Mouse (Mus musculus): ENCODE measurements around the gene Fxyd7. TPM values are rescaled to one million over a fixed set of nuclear protein-coding genes. Genes with fewer than 3 reads are reported as not detected.

Gene Fxyd7
- polyA plus RNA-seq, 1 experiment from 2014 or later: 5.3 TPM

Small RNA genes lying within 50 kb of the gene (microRNA-seq; reads per million reads assigned to microRNA genes)
- gene Mir7050: not detected

Other genes starting within 250 kb of the Fxyd7 start
- gene Ffar2, start 227.7 kb downstream of the Fxyd7 start, polyA plus RNA-seq (2015; fragmentation: Nextera tagmentation; extraction: Ambion mirVana): 0.38 and 0.46 TPM in 2 replicates
- gene Ffar3, start 195.3 kb downstream of the Fxyd7 start, polyA plus RNA-seq (2015; fragmentation: Nextera tagmentation; extraction: Ambion mirVana): not detected in 2 replicates
- not detected in 2 replicates for gene Ffar1, start 189.9 kb downstream of the Fxyd7 start, polyA plus RNA-seq (2015; fragmentation: Nextera tagmentation; extraction: Ambion mirVana)
- gene Cd22, start 171.1 kb downstream of the Fxyd7 start, polyA plus RNA-seq (2015; fragmentation: Nextera tagmentation; extraction: Ambion mirVana): 0.05 TPM in 1 of 2 replicates, not detected in the other
- gene Mag, start 136.6 kb downstream of the Fxyd7 start, polyA plus RNA-seq (2015; fragmentation: Nextera tagmentation; extraction: Ambion mirVana): 0.32 and 0.34 TPM in 2 replicates
- gene Hamp2, start 126.8 kb downstream of the Fxyd7 start, polyA plus RNA-seq (2015; fragmentation: Nextera tagmentation; extraction: Ambion mirVana): not detected in 2 replicates
- gene Hamp, start 107.4 kb downstream of the Fxyd7 start, polyA plus RNA-seq (2015; fragmentation: Nextera tagmentation; extraction: Ambion mirVana): 0.78 TPM in 1 of 2 replicates, not detected in the other
- gene Usf2, start 94.7 kb downstream of the Fxyd7 start, polyA plus RNA-seq (2015; fragmentation: Nextera tagmentation; extraction: Ambion mirVana): 25.6 and 27.5 TPM in 2 replicates
- 80.6 and 89.1 TPM in 2 replicates for gene Lsr, start 78.0 kb downstream of the Fxyd7 start, polyA plus RNA-seq (2015; fragmentation: Nextera tagmentation; extraction: Ambion mirVana)
- 6.3 TPM in 2 replicates for gene Fam187b, start 77.7 kb downstream of the Fxyd7 start, polyA plus RNA-seq (2015; fragmentation: Nextera tagmentation; extraction: Ambion mirVana)
- 50.1 TPM in 2 replicates for gene Fxyd5, start 9.0 kb downstream of the Fxyd7 start, polyA plus RNA-seq (2015; fragmentation: Nextera tagmentation; extraction: Ambion mirVana)
- gene Fxyd1, start 5.7 kb upstream of the Fxyd7 start, polyA plus RNA-seq (2015; fragmentation: Nextera tagmentation; extraction: Ambion mirVana): 82.5 and 86.9 TPM in 2 replicates
- 0.21 and 0.35 TPM in 2 replicates for gene Lgi4, start 7.9 kb upstream of the Fxyd7 start, polyA plus RNA-seq (2015; fragmentation: Nextera tagmentation; extraction: Ambion mirVana)
- gene Fxyd3, start 25.2 kb upstream of the Fxyd7 start, polyA plus RNA-seq (2015; fragmentation: Nextera tagmentation; extraction: Ambion mirVana): 50.1 and 54.3 TPM in 2 replicates
- gene Hpn, start 63.8 kb upstream of the Fxyd7 start, polyA plus RNA-seq (2015; fragmentation: Nextera tagmentation; extraction: Ambion mirVana): 14.6 and 16.7 TPM in 2 replicates
- gene Scn1b, start 75.5 kb upstream of the Fxyd7 start, polyA plus RNA-seq (2015; fragmentation: Nextera tagmentation; extraction: Ambion mirVana): 1.5 and 1.8 TPM in 2 replicates
- 63.0 and 65.5 TPM in 2 replicates for gene Gramd1a, start 104.4 kb upstream of the Fxyd7 start, polyA plus RNA-seq (2015; fragmentation: Nextera tagmentation; extraction: Ambion mirVana)
- gene Scgb2b2, start 239.0 kb upstream of the Fxyd7 start, polyA plus RNA-seq (2015; fragmentation: Nextera tagmentation; extraction: Ambion mirVana): not detected in 2 replicates
- not detected in 2 replicates for gene Scgb1b2, start 240.4 kb upstream of the Fxyd7 start, polyA plus RNA-seq (2015; fragmentation: Nextera tagmentation; extraction: Ambion mirVana)